Mouse (Mus musculus): ENCODE results near the gene Clasp2. TPM values are rescaled to one million over a fixed set of nuclear protein-coding genes. Genes with fewer than 3 reads are reported as not detected.

The Clasp2 gene
- total and polyA plus RNA-seq, 3 experiments = 16.0 to 159 (median 110) TPM

DNA sequence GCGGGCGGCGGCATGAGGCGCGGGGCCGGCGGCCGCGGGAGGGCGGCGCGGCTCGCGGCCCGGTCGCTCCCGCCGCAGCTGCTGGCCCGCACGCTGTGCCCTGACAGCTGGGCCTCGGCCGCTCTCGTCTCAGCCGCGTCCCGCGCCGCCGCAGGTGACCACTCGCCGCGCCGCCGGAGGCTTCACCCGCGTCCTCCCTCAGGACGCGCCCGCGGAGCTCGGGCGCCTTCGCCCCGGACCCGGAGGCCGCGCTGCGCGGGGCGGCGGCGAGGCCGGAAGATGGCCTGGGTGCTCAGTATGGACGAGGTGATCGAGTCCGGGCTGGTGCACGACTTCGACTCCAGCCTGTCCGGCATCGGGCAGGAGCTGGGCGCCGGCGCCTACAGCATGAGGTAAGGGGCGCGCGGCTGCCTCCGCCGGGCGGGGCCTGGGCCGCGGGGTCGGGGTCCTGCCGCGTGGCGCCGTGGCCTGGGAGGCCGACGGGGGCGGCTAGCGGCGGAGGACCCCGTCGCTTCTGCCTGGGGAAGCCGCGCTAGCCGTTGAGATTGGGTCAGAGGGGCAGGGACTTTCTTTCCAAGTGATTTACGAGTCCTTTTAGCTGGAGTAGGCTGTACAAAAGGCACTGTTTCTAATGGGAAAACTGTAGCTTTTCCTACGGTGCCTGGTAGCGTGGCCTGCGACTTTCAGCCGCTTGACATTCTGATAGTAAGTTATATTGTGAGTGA is 190.3 kb downstream of the Clasp2 start:
- peak; percentile 53 for DNase-seq

- DNase-seq = no peak
Observed at GRCm38 (mm10) chr9:113932100-113932470, 190.8 kb downstream of the Clasp2 start.

- peak; percentile 43 for DNase-seq
Observed at GRCm38 (mm10) chr9:113932501-113932900, 191.2 kb downstream of the Clasp2 start.

- no peak for DNase-seq
Observed at GRCm38 (mm10) chr9:113935638-113936037, 194.4 kb downstream of the Clasp2 start.

- DNase-seq = no peak
Observed at GRCm38 (mm10) chr9:113939063-113939850, 198.0 kb downstream of the Clasp2 start.

GRCm38 (mm10) chr9:113941103-113941805 is 200.0 kb downstream of the Clasp2 start:
- no peak for DNase-seq

DNA sequence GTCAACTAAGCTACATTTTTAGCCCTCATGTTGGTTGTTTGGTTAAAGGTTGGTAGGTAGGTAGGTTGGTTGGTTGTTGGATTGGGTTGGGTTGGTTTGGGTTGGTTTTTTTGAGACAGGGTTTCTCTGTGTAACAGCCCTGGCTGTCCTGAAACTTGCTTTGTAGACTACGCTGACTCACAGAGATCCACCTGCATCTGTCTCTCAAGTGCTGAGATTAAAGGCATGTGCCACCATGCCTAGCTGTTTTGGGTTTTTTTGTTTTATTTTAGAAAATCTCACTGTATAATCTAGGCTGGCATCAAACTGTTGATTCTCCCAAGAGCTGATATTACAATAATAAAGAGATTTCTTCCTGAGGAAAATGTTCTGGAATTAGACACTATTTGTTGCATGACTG is 202.1 kb downstream of the Clasp2 start:
- DNase-seq = no peak

GRCm38 (mm10) chr9:113947216-113947615 is 205.9 kb downstream of the Clasp2 start:
- DNase-seq = no peak

DNA sequence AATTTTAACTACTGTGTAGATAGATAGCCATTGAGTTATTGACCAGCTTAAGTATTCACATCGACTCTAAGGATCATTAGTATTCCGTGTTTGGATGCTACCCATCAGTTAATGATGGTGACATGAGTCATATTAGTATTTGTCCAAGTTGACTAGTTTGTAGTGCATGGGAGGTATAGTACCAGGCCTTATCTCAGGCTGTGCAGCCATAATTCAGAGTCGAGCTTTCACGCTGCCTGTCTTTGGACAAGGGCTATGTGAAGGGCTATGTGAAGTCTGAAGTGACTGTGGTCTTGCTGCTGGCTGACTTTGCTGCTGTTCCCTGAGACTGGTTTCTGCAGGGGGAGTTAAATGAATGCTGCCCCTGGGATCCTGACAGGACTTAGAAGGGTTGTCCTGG is 216.5 kb downstream of the Clasp2 start:
- DNase-seq = no peak

- no peak for DNase-seq
Observed at GRCm38 (mm10) chr9:113963718-113964117, 222.4 kb downstream of the Clasp2 start.

- DNase-seq = no peak
Observed at GRCm38 (mm10) chr9:113964415-113964814, 223.1 kb downstream of the Clasp2 start.

DNA sequence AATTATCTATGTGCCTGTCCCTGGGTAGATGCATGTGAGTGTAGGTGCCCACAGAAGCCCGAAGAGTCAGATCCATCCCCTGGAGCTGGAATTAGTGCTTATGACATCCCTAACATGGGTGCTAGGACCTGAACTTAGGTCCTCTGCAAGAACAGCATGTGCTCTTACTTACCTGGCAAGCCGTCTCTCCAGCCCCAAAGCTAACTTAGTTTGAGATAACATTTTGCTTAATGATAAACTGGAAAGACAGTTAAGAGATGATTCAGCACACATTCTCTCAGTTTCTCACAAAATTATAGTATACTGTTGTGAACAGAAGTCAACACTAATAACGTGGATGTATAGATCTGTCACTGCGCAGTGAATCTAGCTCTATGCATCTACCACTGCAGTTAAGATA is 225.6 kb downstream of the Clasp2 start:
- DNase-seq = no peak

DNA sequence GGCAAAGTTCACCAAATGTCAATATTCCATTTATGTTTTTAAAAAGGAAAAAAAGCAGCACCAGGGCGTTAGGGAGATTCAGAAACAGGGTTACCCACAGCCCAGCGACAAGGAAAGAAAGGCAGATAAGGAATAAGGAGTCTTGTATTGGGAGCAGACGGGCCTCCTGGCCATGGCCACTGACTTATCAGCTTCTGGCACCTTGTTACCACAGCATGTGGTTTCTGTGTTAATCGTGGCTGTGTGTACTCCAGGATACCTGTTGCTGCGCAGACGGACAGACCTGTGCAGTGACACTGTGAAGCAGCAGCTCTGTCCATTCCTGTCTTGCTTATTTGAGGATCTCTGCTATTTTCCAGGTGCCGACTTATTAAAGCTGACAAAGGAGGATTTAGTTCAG is 227.7 kb downstream of the Clasp2 start:
- DNase-seq = no peak

Other genes with a start within 250 kb of the Clasp2 start
- gene Pdcd6ip, start 33.2 kb upstream of the Clasp2 start, total RNA-seq (2021) = 100 to 1,000 TPM; 159 to 172 TPM
- gene Pdcd6ip, start 33.2 kb upstream of the Clasp2 start, polyA plus RNA-seq (2012; rRNA removed) = 336 and 349 TPM in 2 replicates
- 10 to 100 TPM; 42.0 to 74.1 TPM for gene Ubp1, start 189.5 kb downstream of the Clasp2 start, total RNA-seq (2021)
- 42.2 and 48.0 TPM in 2 replicates for gene Ubp1, start 189.5 kb downstream of the Clasp2 start, polyA plus RNA-seq (2012; rRNA removed)

All from adrenal gland, adult 2 months (tissue).